In genomic region chr4:125700331-125700730, GRCm38 (mm10) we compare ENCODE assay signal across 18 mouse cellular contexts.
A peak's percentile ranks its signal among the peaks of the same experiment; 100 is the strongest.
DNase-seq lines count a peak whose midpoint lies in the region; ATAC-seq and TF ChIP-seq lines count a peak whose summit lies in the region.
"Had no signal": no experiment of that assay in that cellular context is flagged by ENCODE, and none has a peak within 500 bp of the region (broad histone marks: within the 10 kb centered on the region; RNA-seq: fewer than 3 reads in every experiment).

No protein-coding gene starts in this region.

- peak; percentile 16 to 22 for DNase-seq in cerebellum, adult 2 months
- no peak for DNase-seq in cerebellum, adult 18-20 months
- DNase-seq in hindbrain, embryonic 14.5 days (ENCODE audit: low spot score), result peak; percentile 67
- DNase-seq in midbrain, embryonic 14.5 days, result peak; percentile 49
- no peak for DNase-seq in midbrain, embryonic 11.5 days (ENCODE audit: low spot score, missing footprints)
- peak; percentile 52 for DNase-seq in brain, adult 2 months (ENCODE audit: low read depth, low spot score)
- DNase-seq: heart, postnatal 10 days; liver; lung, postnatal 14 days; thymus, postnatal 14 days had no signal

- 15% methylated on average over 8 of the region's 8 CpGs for WGBS in cerebellum, adult 2 months
- 44% methylated on average over 8 of the region's 8 CpGs for WGBS in hindbrain, embryonic 14.5 days
- WGBS in hindbrain, embryonic 16.5 days, result 38% methylated on average over 8 of the region's 8 CpGs
- 64% methylated on average over 8 of the region's 8 CpGs for WGBS in midbrain, embryonic 14.5 days
- 82% methylated on average over 8 of the region's 8 CpGs for WGBS in midbrain, embryonic 11.5 days

- 0 out of 2 replicates have a peak, but pooled peaks cover 8% of the 10 kb centered on the region for H3K36me3 ChIP-seq in hindbrain, embryonic 14.5 days (replicated peaks; ENCODE audit: control insufficient read depth, insufficient read depth)
- H3K36me3 ChIP-seq in hindbrain, embryonic 16.5 days (ENCODE audit: control insufficient read depth, insufficient read depth, low read length), result no peaks in the 10 kb centered on the region
- H3K36me3 ChIP-seq in midbrain, embryonic 14.5 days (ENCODE audit: control insufficient read depth, insufficient read depth, low read length), result no peaks in the 10 kb centered on the region
- no peaks in the 10 kb centered on the region for H3K36me3 ChIP-seq in midbrain, embryonic 11.5 days (ENCODE audit: control insufficient read depth, insufficient read depth, low read length)
- H3K36me3 ChIP-seq: intestine, embryonic 15.5 days; kidney, embryonic 15.5 days had no signal

- no peak overlapping the region for H3K4me2 ChIP-seq in hindbrain, embryonic 14.5 days (replicated peaks)
- no peak overlapping the region for H3K4me2 ChIP-seq in hindbrain, embryonic 16.5 days (ENCODE audit: low read length)
- no peak overlapping the region for H3K4me2 ChIP-seq in midbrain, embryonic 14.5 days (ENCODE audit: low read length)
- H3K4me2 ChIP-seq in midbrain, embryonic 11.5 days, result no peak overlapping the region
- H3K4me2 ChIP-seq: heart, embryonic 11.5 days; hindbrain, embryonic 12.5 days; intestine, embryonic 15.5 days; kidney, embryonic 15.5 days had no signal

- no peak for TF ChIP-seq POLR2A in cerebellum, adult 2 months (IDR thresholded peaks at IDR 0.05; ENCODE audit: borderline replicate concordance, insufficient read depth, low read length)

- no peak overlapping the region for H3K4me3 ChIP-seq in cerebellum, adult 2 months (replicated peaks; ENCODE audit: insufficient read depth, low read depth, low read length)
- H3K4me3 ChIP-seq in hindbrain, embryonic 14.5 days (replicated peaks; ENCODE audit: low read length), result no peak overlapping the region
- H3K4me3 ChIP-seq in hindbrain, embryonic 16.5 days (ENCODE audit: low read length), result no peak overlapping the region
- no peak overlapping the region for H3K4me3 ChIP-seq in midbrain, embryonic 14.5 days (replicated peaks; ENCODE audit: low read depth, low read length)
- no peak overlapping the region for H3K4me3 ChIP-seq in midbrain, embryonic 11.5 days (ENCODE audit: low read depth, low read length)
- H3K4me3 ChIP-seq: hindbrain, embryonic 12.5 days; intestine, embryonic 15.5 days; kidney, embryonic 15.5 days had no signal

- no peak for ATAC-seq in hindbrain, embryonic 14.5 days (ENCODE audit: low FRiP score)
- ATAC-seq in hindbrain, embryonic 16.5 days, result no peak
- no peak for ATAC-seq in midbrain, embryonic 14.5 days (ENCODE audit: low FRiP score, low TSS enrichment)
- no peak for ATAC-seq in midbrain, embryonic 11.5 days (ENCODE audit: low FRiP score)
- no peak for ATAC-seq in erythroid progenitor cell, adult 5-6 weeks (replicated peaks; ENCODE audit: low FRiP score, poor library complexity, severe bottlenecking)
- ATAC-seq: intestine, embryonic 15.5 days; midbrain, embryonic 16.5 days had no signal

- TF ChIP-seq CTCF in cerebellum, adult 2 months (IDR thresholded peaks at IDR 0.05; ENCODE audit: borderline replicate concordance, insufficient read depth, low read depth, low read length), result no peak

- no peak overlapping the region for H3K27ac ChIP-seq in cerebellum, adult 2 months (ENCODE audit: insufficient read depth, low read length)
- no peak overlapping the region for H3K27ac ChIP-seq in hindbrain, embryonic 14.5 days
- H3K27ac ChIP-seq in hindbrain, embryonic 16.5 days (ENCODE audit: low read depth, low read length), result no peak overlapping the region
- H3K27ac ChIP-seq in midbrain, embryonic 14.5 days (replicated peaks; ENCODE audit: low read depth, low read length), result no peak overlapping the region
- H3K27ac ChIP-seq in midbrain, embryonic 11.5 days (ENCODE audit: low read depth, low read length), result no peak overlapping the region
- H3K27ac ChIP-seq: hindbrain, embryonic 12.5 days; intestine, embryonic 15.5 days; kidney, embryonic 15.5 days; stomach, postnatal 0 days had no signal

- no peaks in the 10 kb centered on the region for H3K27me3 ChIP-seq in cerebellum, adult 2 months (ENCODE audit: control insufficient read depth, insufficient read depth, low read length)
- H3K27me3 ChIP-seq in hindbrain, embryonic 14.5 days (ENCODE audit: control insufficient read depth, insufficient read depth, low read length), result no peaks in the 10 kb centered on the region
- H3K27me3 ChIP-seq in hindbrain, embryonic 16.5 days (replicated peaks; ENCODE audit: control insufficient read depth, insufficient read depth, low read length), result no peaks in the 10 kb centered on the region
- H3K27me3 ChIP-seq in midbrain, embryonic 14.5 days (ENCODE audit: control insufficient read depth, insufficient read depth, low read length), result no peaks in the 10 kb centered on the region
- peaks cover 4% of the 10 kb centered on the region; the same call in 1 of the 2 replicates for H3K27me3 ChIP-seq in midbrain, embryonic 11.5 days (ENCODE audit: control insufficient read depth, insufficient read depth, low read length)

- H3K9me3 ChIP-seq in hindbrain, embryonic 14.5 days (ENCODE audit: control insufficient read depth, low read length), result no peaks in the 10 kb centered on the region
- no peaks in the 10 kb centered on the region for H3K9me3 ChIP-seq in hindbrain, embryonic 16.5 days (ENCODE audit: control insufficient read depth, low read length)
- H3K9me3 ChIP-seq in midbrain, embryonic 14.5 days (ENCODE audit: control insufficient read depth, low read length), result no peaks in the 10 kb centered on the region
- H3K9me3 ChIP-seq in midbrain, embryonic 11.5 days (ENCODE audit: control insufficient read depth, low read length), result no peaks in the 10 kb centered on the region
- H3K9me3 ChIP-seq: hindbrain, embryonic 12.5 days; intestine, embryonic 15.5 days; kidney, embryonic 15.5 days had no signal

- no peak overlapping the region for H3K9ac ChIP-seq in hindbrain, embryonic 14.5 days
- H3K9ac ChIP-seq in hindbrain, embryonic 16.5 days (ENCODE audit: low read depth, low read length), result no peak overlapping the region
- H3K9ac ChIP-seq in midbrain, embryonic 14.5 days (replicated peaks; ENCODE audit: low read length), result no peak overlapping the region
- no peak overlapping the region for H3K9ac ChIP-seq in midbrain, embryonic 11.5 days (ENCODE audit: low read length)
- H3K9ac ChIP-seq: hindbrain, embryonic 12.5 days; intestine, embryonic 15.5 days; kidney, embryonic 15.5 days had no signal

- peaks cover 4% of the 10 kb centered on the region; the same call in 1 of the 2 replicates for H3K4me1 ChIP-seq in cerebellum, adult 2 months (ENCODE audit: control insufficient read depth, insufficient read depth, low read length)
- H3K4me1 ChIP-seq in hindbrain, embryonic 14.5 days (replicated peaks; ENCODE audit: control insufficient read depth, insufficient read depth, low read length), result peaks cover 35% of the 10 kb centered on the region
- H3K4me1 ChIP-seq in hindbrain, embryonic 16.5 days (ENCODE audit: control insufficient read depth, insufficient read depth, low read depth, low read length), result peaks cover 38% of the 10 kb centered on the region
- peaks cover 38% of the 10 kb centered on the region for H3K4me1 ChIP-seq in midbrain, embryonic 14.5 days (ENCODE audit: control insufficient read depth, insufficient read depth, low read length)
- H3K4me1 ChIP-seq in midbrain, embryonic 11.5 days (ENCODE audit: control insufficient read depth, insufficient read depth, low read length), result peaks cover 28% of the 10 kb centered on the region
- H3K4me1 ChIP-seq: intestine, embryonic 15.5 days had no signal

Comparison
In these comparisons a context has a peak if more than half of its experiments do, and no peak if none do; other contexts are left out.
1. DNase-seq: peak in cerebellum, adult 2 months (2 of 2), hindbrain, embryonic 14.5 days (single experiment), midbrain, embryonic 14.5 days (single experiment) and brain, adult 2 months (single experiment); none in cerebellum, adult 18-20 months (0 of 2) and midbrain, embryonic 11.5 days (single experiment).